14 mouse cellular contexts compared by ENCODE assay signal in the genomic region with DNA sequence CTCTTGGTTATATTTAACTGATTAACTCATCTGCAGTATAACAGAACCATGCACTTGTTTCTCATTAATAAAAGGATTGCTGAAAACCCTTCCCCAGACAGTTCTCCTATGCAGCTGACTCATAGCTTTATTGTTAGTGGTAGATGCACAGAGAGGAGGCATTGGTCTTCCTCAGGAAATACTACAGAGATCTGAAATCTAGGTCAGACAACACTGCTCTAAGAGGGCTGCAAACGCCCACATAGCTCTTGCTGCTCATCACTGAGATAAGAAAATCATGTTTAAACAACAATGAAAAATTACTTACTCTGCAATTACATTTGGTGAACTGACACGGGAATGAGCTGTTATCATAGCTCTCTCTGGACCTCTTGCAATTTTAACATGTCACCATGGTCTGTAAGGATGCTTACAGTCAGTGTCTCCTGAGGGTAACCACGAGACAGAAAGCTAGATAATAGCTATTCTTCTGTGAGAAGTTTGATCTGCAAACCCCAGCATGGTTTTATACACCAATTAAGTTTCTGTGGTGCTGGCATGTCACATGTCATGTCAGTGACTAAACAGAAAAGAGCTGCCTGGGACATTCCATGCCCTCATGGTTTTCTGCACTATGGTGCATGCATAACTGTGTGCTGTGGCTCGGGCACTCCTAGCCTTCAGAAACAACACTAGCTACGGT.
DNase-seq lines count a peak whose midpoint lies in the region; ATAC-seq and TF ChIP-seq lines count a peak whose summit lies in the region.
"Had no signal": no experiment of that assay in that cellular context is flagged by ENCODE, and none has a peak within 500 bp of the region (broad histone marks: within the 10 kb centered on the region; RNA-seq: fewer than 3 reads in every experiment).

No protein-coding gene starts in this region.

- H3K4me1 ChIP-seq in midbrain, embryonic 16.5 days (ENCODE audit: control insufficient read depth, insufficient read depth, low read length): peaks cover 6% of the 10 kb centered on the region; the same call in 1 of the 2 replicates
- H3K4me1 ChIP-seq in midbrain, embryonic 13.5 days (replicated peaks): 0 out of 2 replicates have a peak, but pooled peaks cover 3% of the 10 kb centered on the region
- H3K4me1 ChIP-seq in limb, embryonic 10.5 days: no peaks in the 10 kb centered on the region
- H3K4me1 ChIP-seq: liver, embryonic 12.5 days had no signal

- no peaks in the 10 kb centered on the region for H3K9me3 ChIP-seq in midbrain, embryonic 16.5 days (replicated peaks; ENCODE audit: control insufficient read depth, low read length, poor library complexity, severe bottlenecking)
- no peaks in the 10 kb centered on the region for H3K9me3 ChIP-seq in midbrain, embryonic 13.5 days
- H3K9me3 ChIP-seq in limb, embryonic 10.5 days (replicated peaks): no peaks in the 10 kb centered on the region
- H3K9me3 ChIP-seq: heart, embryonic 13.5 days; liver, embryonic 12.5 days; neural tube, embryonic 15.5 days had no signal

- TF ChIP-seq CTCF in brain, embryonic 14.5 days (IDR thresholded peaks at IDR 0.05; ENCODE audit: borderline replicate concordance, extremely low read depth, insufficient read depth, insufficient read length): no peak

- no peak overlapping the region for H3K4me3 ChIP-seq in midbrain, embryonic 16.5 days (ENCODE audit: low read depth, low read length)
- no peak overlapping the region for H3K4me3 ChIP-seq in midbrain, embryonic 13.5 days (replicated peaks)
- no peak overlapping the region for H3K4me3 ChIP-seq in limb, embryonic 10.5 days
- H3K4me3 ChIP-seq: heart, embryonic 13.5 days; liver, embryonic 12.5 days; neural tube, embryonic 15.5 days had no signal

- H3K4me2 ChIP-seq in midbrain, embryonic 16.5 days (ENCODE audit: low read length): no peak overlapping the region
- H3K4me2 ChIP-seq in midbrain, embryonic 13.5 days (replicated peaks): no peak overlapping the region
- H3K4me2 ChIP-seq: heart, embryonic 13.5 days; liver, embryonic 12.5 days; neural tube, embryonic 15.5 days had no signal

- H3K36me3 ChIP-seq in midbrain, embryonic 16.5 days (ENCODE audit: control insufficient read depth, insufficient read depth, low read length): no peaks in the 10 kb centered on the region
- peaks cover 13% of the 10 kb centered on the region for H3K36me3 ChIP-seq in midbrain, embryonic 13.5 days
- peaks cover 18% of the 10 kb centered on the region for H3K36me3 ChIP-seq in limb, embryonic 10.5 days
- H3K36me3 ChIP-seq: liver, embryonic 12.5 days; neural tube, embryonic 15.5 days had no signal

- H3K9ac ChIP-seq in midbrain, embryonic 16.5 days (ENCODE audit: low read depth, low read length): no peak overlapping the region
- H3K9ac ChIP-seq in midbrain, embryonic 13.5 days (replicated peaks): no peak overlapping the region
- H3K9ac ChIP-seq: heart, embryonic 13.5 days; liver, embryonic 12.5 days; neural tube, embryonic 15.5 days had no signal

- DNase-seq in frontal cortex, postnatal 14 days (ENCODE audit: low spot score in 2 of 2): no peak
- DNase-seq in brain, embryonic 14.5 days (ENCODE audit: low read depth): peak; percentile 38
- DNase-seq in thymus, postnatal 14 days: peak; percentile 27
- no peak for DNase-seq in layer of hippocampus, postnatal 10 days (ENCODE audit: low spot score in 2 of 2)
- DNase-seq in limb, embryonic 10.5 days (ENCODE audit: low spot score): no peak
- DNase-seq: cerebellum, postnatal 14 days; kidney, postnatal 10 days; right cerebral cortex, postnatal 14 days had no signal

- ATAC-seq in frontal cortex, adult (ENCODE audit: low TSS enrichment): peak; percentile 95
- peak; percentile 45; the same call in 1 of the 2 replicates for ATAC-seq in midbrain, embryonic 16.5 days
- ATAC-seq in midbrain, embryonic 13.5 days: no peak
- ATAC-seq: liver, embryonic 12.5 days had no signal

- WGBS in midbrain, embryonic 16.5 days: 64% methylated on average over 5 of the region's 5 CpGs
- WGBS in midbrain, embryonic 13.5 days: 78% methylated on average over 5 of the region's 5 CpGs
- WGBS in limb, embryonic 10.5 days: 88% methylated on average over 5 of the region's 5 CpGs

- H3K27ac ChIP-seq in midbrain, embryonic 16.5 days (ENCODE audit: low read length): no peak overlapping the region
- no peak overlapping the region for H3K27ac ChIP-seq in midbrain, embryonic 13.5 days
- H3K27ac ChIP-seq in limb, embryonic 10.5 days: no peak overlapping the region
- H3K27ac ChIP-seq: heart, embryonic 13.5 days; liver, embryonic 12.5 days; neural tube, embryonic 15.5 days had no signal

- no peak for TF ChIP-seq POLR2A in brain, embryonic 14.5 days (IDR thresholded peaks at IDR 0.05; ENCODE audit: borderline replicate concordance, extremely low read depth, insufficient read depth, insufficient read length, poor library complexity, severe bottlenecking)

- H3K27me3 ChIP-seq in midbrain, embryonic 16.5 days (ENCODE audit: control insufficient read depth, insufficient read depth, low read depth, low read length): no peaks in the 10 kb centered on the region
- no peaks in the 10 kb centered on the region for H3K27me3 ChIP-seq in midbrain, embryonic 13.5 days
- no peaks in the 10 kb centered on the region for H3K27me3 ChIP-seq in limb, embryonic 10.5 days (ENCODE audit: low read depth, poor library complexity, severe bottlenecking)
- H3K27me3 ChIP-seq: heart, embryonic 13.5 days; liver, embryonic 12.5 days; neural tube, embryonic 15.5 days had no signal

Comparison
In these comparisons a context has a peak if more than half of its experiments do, and no peak if none do; other contexts are left out.
1. DNase-seq: peak in brain, embryonic 14.5 days (single experiment) and thymus, postnatal 14 days (single experiment); none in frontal cortex, postnatal 14 days (0 of 2), layer of hippocampus, postnatal 10 days (0 of 2) and limb, embryonic 10.5 days (single experiment).